Comparison of ENCODE assay signal across 8 mouse cellular contexts in genomic region chr10:86463538-86464199, GRCm38 (mm10). TPM values are rescaled to one million over a fixed set of nuclear protein-coding genes. Genes with fewer than 3 reads are reported as not detected.
DNase-seq lines count a peak whose midpoint lies in the region; ATAC-seq and TF ChIP-seq lines count a peak whose summit lies in the region.

No protein-coding gene starts in this region.

- no peak overlapping the region for H3K4me3 ChIP-seq in G1E (ENCODE audit: low read depth, low read length)
- no peak overlapping the region for H3K4me3 ChIP-seq in forebrain, embryonic 14.5 days (ENCODE audit: low read depth, low read length)
- H3K4me3 ChIP-seq in liver, postnatal 0 days (ENCODE audit: low read depth, low read length): no peak overlapping the region
- H3K4me3 ChIP-seq in olfactory bulb, adult 2 months (ENCODE audit: insufficient read depth, low read depth, low read length): no peak overlapping the region

- no peaks in the 10 kb centered on the region for H3K4me1 ChIP-seq in G1E (ENCODE audit: insufficient read depth, low read depth, low read length)
- H3K4me1 ChIP-seq in forebrain, embryonic 14.5 days (ENCODE audit: control insufficient read depth, insufficient read depth, low read length): peaks cover 3% of the 10 kb centered on the region; the same call in 1 of the 2 replicates
- no peaks in the 10 kb centered on the region for H3K4me1 ChIP-seq in liver, postnatal 0 days (ENCODE audit: insufficient read depth)
- H3K4me1 ChIP-seq in olfactory bulb, adult 2 months (ENCODE audit: control insufficient read depth, insufficient read depth, low read length): peaks cover 11% of the 10 kb centered on the region

- no peak overlapping the region for H3K9ac ChIP-seq in forebrain, embryonic 14.5 days (ENCODE audit: low read length)
- no peak overlapping the region for H3K9ac ChIP-seq in liver, postnatal 0 days (replicated peaks)

- H3K9me3 ChIP-seq in G1E (replicated peaks): no peaks in the 10 kb centered on the region
- H3K9me3 ChIP-seq in forebrain, embryonic 14.5 days (replicated peaks; ENCODE audit: control insufficient read depth, low read length): no peaks in the 10 kb centered on the region
- no peaks in the 10 kb centered on the region for H3K9me3 ChIP-seq in liver, postnatal 0 days (ENCODE audit: low read length)

- H3K4me2 ChIP-seq in forebrain, embryonic 14.5 days (ENCODE audit: low read length): no peak overlapping the region
- no peak overlapping the region for H3K4me2 ChIP-seq in liver, postnatal 0 days (ENCODE audit: low read depth, low read length)

- peak; percentile 49; the same call in 1 of the 2 replicates for ATAC-seq in G1E (ENCODE audit: extremely low read depth, insufficient number of reproducible peaks, low FRiP score, poor library complexity, severe bottlenecking)
- peak; percentile 88 for ATAC-seq in cerebellum, adult (ENCODE audit: insufficient number of reproducible peaks, low FRiP score, low TSS enrichment)
- ATAC-seq in forebrain, embryonic 14.5 days: peak; percentile 80
- peak; percentile 36; the same call in 1 of the 2 replicates for ATAC-seq in liver, postnatal 0 days

- peak; percentile 26 for DNase-seq in G1E (ENCODE audit: low spot score)
- peak; percentile 86 for DNase-seq in forebrain, embryonic 14.5 days (ENCODE audit: low spot score)
- peak; percentile 88 to 92 for DNase-seq in heart, postnatal 10 days
- DNase-seq in kidney, postnatal 36 days: peak; percentile 81 to 93
- peak; percentile 81 for DNase-seq in liver, postnatal 0 days
- DNase-seq in thymus, postnatal 0 days (ENCODE audit: low spot score): peak; percentile 48

- no peak for TF ChIP-seq EP300 in liver, postnatal 0 days (IDR thresholded peaks at IDR 0.05; ENCODE audit: low read depth)

- intact Hi-C loops in heart, postnatal 10 days (cut with DNase I): loop anchor here (1.0 kb wide), 3 partner anchors 398 to 495 kb away; partner anchors contain the start of gene Fbxo7

- 28% methylated on average over 5 of the region's 5 CpGs for WGBS in forebrain, embryonic 14.5 days
- 20% methylated on average over 5 of the region's 5 CpGs for WGBS in liver, postnatal 0 days (ENCODE audit: insufficient replicate concordance)
- 33% methylated on average over 5 of the region's 5 CpGs for WGBS in olfactory bulb, adult 2 months

- no peaks in the 10 kb centered on the region for H3K36me3 ChIP-seq in G1E (replicated peaks)
- peaks cover 12% of the 10 kb centered on the region for H3K36me3 ChIP-seq in forebrain, embryonic 14.5 days (ENCODE audit: control insufficient read depth, insufficient read depth, low read length)
- no peaks in the 10 kb centered on the region for H3K36me3 ChIP-seq in liver, postnatal 0 days (replicated peaks; ENCODE audit: insufficient read depth, low read length)

- TF ChIP-seq POLR2A in olfactory bulb, adult 2 months (IDR thresholded peaks at IDR 0.05; ENCODE audit: insufficient read depth, low read depth, low read length): no peak

- peak; percentile 70 for TF ChIP-seq CTCF in G1E (IDR thresholded peaks at IDR 0.05; ENCODE audit: low read depth, low read length)
- peak; percentile 89 for TF ChIP-seq CTCF in liver, postnatal 0 days (IDR thresholded peaks at IDR 0.05; ENCODE audit: low read depth)
- peak; percentile 74 for TF ChIP-seq CTCF in olfactory bulb, adult 2 months (IDR thresholded peaks at IDR 0.05; ENCODE audit: insufficient read depth, low read depth, low read length)

- no peak overlapping the region for H3K27ac ChIP-seq in forebrain, embryonic 14.5 days (ENCODE audit: low read depth, low read length)
- no peak overlapping the region for H3K27ac ChIP-seq in liver, postnatal 0 days (ENCODE audit: low read depth)
- H3K27ac ChIP-seq in olfactory bulb, adult 2 months (ENCODE audit: insufficient read depth, low read depth, low read length): no peak overlapping the region

- H3K27me3 ChIP-seq in G1E (ENCODE audit: insufficient read depth, low read length): peaks cover 11% of the 10 kb centered on the region
- no peaks in the 10 kb centered on the region for H3K27me3 ChIP-seq in forebrain, embryonic 14.5 days (replicated peaks; ENCODE audit: control insufficient read depth, insufficient read depth, low read length)
- no peaks in the 10 kb centered on the region for H3K27me3 ChIP-seq in liver, postnatal 0 days (ENCODE audit: insufficient read depth, low read length)

RNA-seq across cellular contexts. Expression of gene Syn3, which starts 35.0 kb away (rescaled TPM):
- total RNA-seq in G1E (2014; fragmentation: Nextera tagmentation): not detected in 2 replicates
- total RNA-seq in G1E (2017): 0.17 and 0.44 TPM in 2 replicates
- polyA plus RNA-seq in G1E (2012): 0.01 TPM in 1 of 2 replicates, not detected in the other
- 8.5 and 14.9 TPM in 2 replicates for polyA plus RNA-seq in forebrain, embryonic 14.5 days (2014; fragmentation: Nextera tagmentation; extraction: Ambion mirVana)
- under 1 TPM; 0.62 to 0.79 TPM for total RNA-seq in heart, postnatal 10 days (2021)
- 0.20 and 0.25 TPM in 2 replicates for polyA plus RNA-seq in liver, postnatal 0 days (2015; fragmentation: Nextera tagmentation; extraction: Ambion mirVana)
- polyA plus RNA-seq in olfactory bulb, adult 2 months (2012; ENCODE audit: insufficient read depth, insufficient read length, low replicate concordance, missing spikeins): not detected in 2 replicates
- polyA plus RNA-seq in thymus, postnatal 0 days (2015; fragmentation: Nextera tagmentation; extraction: Ambion mirVana): 0.98 and 1.1 TPM in 2 replicates

Comparison
In these comparisons a context has a peak if more than half of its experiments do, and no peak if none do; other contexts are left out.
1. ATAC-seq: peak in every context shown above with its lines; median percentile 88 in cerebellum, adult; 80 in forebrain, embryonic 14.5 days; 49 in G1E; 36 in liver, postnatal 0 days.
2. DNase-seq: peak in every context shown above with its lines; median percentile 90 in heart, postnatal 10 days; 87 in kidney, postnatal 36 days; 86 in forebrain, embryonic 14.5 days; 81 in liver, postnatal 0 days; 48 in thymus, postnatal 0 days; 26 in G1E.